Mouse (Mus musculus) hindbrain, embryonic 13.5 days (tissue): ENCODE data around the gene Vezt. TPM values are rescaled to one million over a fixed set of nuclear protein-coding genes. Genes with fewer than 3 reads are reported as not detected.

Experiments used
- ATAC-seq: fragments of 200-750 bp; cut with Nextera tagmentation; 2 replicates; pipeline ENCODE4 v1.8.0; 2017; ENCODE audit warnings: moderate TSS enrichment; ENCODE audit not compliant: low FRiP score
- H3K27ac ChIP-seq: fragments of 300-500 bp; sonication (generic); 2 replicates; pipeline ENCODE4 v1.5.1; 2015; ENCODE audit warnings: inconsistent platforms, mild to moderate bottlenecking, moderate library complexity
- H3K27me3 ChIP-seq: fragments of 300-500 bp; sonication (generic); 2 replicates; pipeline ENCODE4 v1.6.1; 2015; ENCODE audit warnings: mild to moderate bottlenecking, inconsistent platforms
- H3K36me3 ChIP-seq: fragments of 300-500 bp; sonication (generic); 2 replicates; pipeline ENCODE4 v1.6.1; 2015; ENCODE audit warnings: mild to moderate bottlenecking, inconsistent platforms
- H3K4me1 ChIP-seq: fragments of 300-500 bp; sonication (generic); replicated peaks from 2 replicates; pipeline ENCODE4 v1.6.1; 2015; ENCODE audit warnings: inconsistent platforms
- H3K4me2 ChIP-seq: fragments of 300-500 bp; sonication (generic); 2 replicates; pipeline ENCODE4 v1.6.1; 2015; ENCODE audit warnings: inconsistent platforms, mild to moderate bottlenecking, moderate library complexity
- H3K4me3 ChIP-seq: fragments of 300-500 bp; sonication (generic); 2 replicates; pipeline ENCODE4 v1.5.1; 2015; ENCODE audit warnings: mild to moderate bottlenecking, inconsistent platforms
- H3K9ac ChIP-seq: fragments of 300-500 bp; sonication (generic); 2 replicates; pipeline ENCODE4 v1.6.1; 2015; ENCODE audit warnings: mild to moderate bottlenecking, inconsistent platforms
- H3K9me3 ChIP-seq: fragments of 300-500 bp; sonication (generic); 2 replicates; pipeline ENCODE4 v1.6.1; 2016; ENCODE audit warnings: inconsistent platforms
- WGBS: fragments of 180-500 bp; shearing (Covaris S2); methylation state at CpG from one replicate; pipeline ENCODE4 v1.1.7; 2015; 5-methylcytosine and 5-hydroxymethylcytosine counted together
- polyA plus RNA-seq: library from polyadenylated mRNA; unstranded; fragments of >200 nt; fragmentation: Nextera tagmentation; extraction: Ambion mirVana; gene quantifications from 2 replicates; pipeline ENCODE4 v1.2.1, GENCODE M21; 2015

Vezt gene
- polyA plus RNA-seq, 1 experiment from 2014 or later = 65.4 TPM

DNA sequence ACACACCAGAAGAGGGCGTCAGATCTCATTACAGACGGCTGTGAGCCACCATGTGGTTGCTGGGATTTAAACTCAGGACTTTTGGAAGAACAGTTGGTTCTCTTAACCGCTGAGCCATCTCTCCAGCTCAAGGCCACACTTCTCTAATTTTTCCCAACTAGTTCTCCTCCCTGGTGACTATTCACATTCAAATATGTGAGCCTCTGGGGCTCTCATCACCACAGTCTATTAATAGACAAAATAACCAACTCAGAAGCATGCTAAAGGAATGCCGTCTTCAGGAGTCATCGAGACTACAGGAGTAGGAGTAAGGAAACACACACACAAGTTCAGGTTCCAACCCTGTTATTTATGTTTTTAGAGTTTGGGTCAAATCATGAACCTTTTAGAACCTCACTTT is 95.3 kb downstream of the Vezt start:
- Histone ChIP-seq H3K36me3 (no peaks in the 10 kb centered on the region), H3K9me3 (no peaks in the 10 kb centered on the region), H3K4me3 (no peak overlapping the region), H3K9ac (no peak overlapping the region), H3K27ac (no peak overlapping the region), H3K4me1 (peaks cover 7% of the 10 kb centered on the region; the same call in 1 of the 2 replicates), H3K27me3 (no peaks in the 10 kb centered on the region), H3K4me2 (no peak overlapping the region)
- no peak for ATAC-seq
- WGBS = 88% methylated on average over 5 of the region's 5 CpGs

DNA sequence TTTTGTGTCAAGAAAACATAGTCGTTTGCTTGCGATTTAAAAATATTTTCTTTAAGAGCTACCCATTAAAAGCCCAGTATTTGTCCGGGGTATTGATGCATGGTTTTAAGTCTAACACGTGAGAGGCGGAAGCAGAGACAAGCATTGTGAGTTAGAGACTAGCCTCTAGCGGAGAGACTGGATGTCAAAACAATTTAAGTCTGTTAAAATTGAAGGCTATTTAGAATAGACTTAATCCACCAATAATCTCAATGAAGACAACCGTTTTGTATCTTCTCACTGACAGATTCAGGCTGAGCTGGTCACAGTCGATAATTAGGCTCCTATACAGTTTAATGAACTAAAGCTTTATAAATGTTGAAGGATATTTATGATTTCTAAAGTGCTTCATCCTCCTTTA is 95.9 kb downstream of the Vezt start:
- H3K36me3 ChIP-seq = no peaks in the 10 kb centered on the region
- H3K9me3 ChIP-seq = no peaks in the 10 kb centered on the region
- no peak overlapping the region for H3K4me3 ChIP-seq
- H3K4me2 ChIP-seq = no peak overlapping the region
- H3K27me3 ChIP-seq = no peaks in the 10 kb centered on the region
- no peak overlapping the region for H3K27ac ChIP-seq
- no peak overlapping the region for H3K9ac ChIP-seq
- peaks cover 7% of the 10 kb centered on the region; the same call in 1 of the 2 replicates for H3K4me1 ChIP-seq
- no peak for ATAC-seq
- 87% methylated on average over 8 of the region's 8 CpGs for WGBS

DNA sequence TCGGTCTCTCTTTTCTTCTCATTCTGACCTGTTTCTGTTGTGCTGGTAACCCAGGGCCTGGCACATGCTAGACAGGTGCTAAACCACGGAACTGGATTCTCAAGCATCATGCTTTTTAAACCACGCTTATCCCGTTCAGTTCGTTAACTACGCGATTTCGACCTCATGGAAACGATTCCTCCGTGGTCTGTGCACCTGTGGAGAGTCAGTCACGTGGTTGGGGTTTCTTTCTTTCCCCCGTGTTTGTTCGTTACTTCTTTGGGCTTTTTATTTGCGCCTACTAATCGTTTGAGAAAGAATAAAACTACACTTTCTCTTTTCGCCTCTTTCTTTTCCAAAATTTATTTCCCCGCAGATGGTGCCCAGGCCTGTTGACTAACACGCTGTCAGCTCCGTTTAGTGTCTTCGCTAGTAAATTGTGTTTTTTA is 96.8 kb downstream of the Vezt start:
- WGBS = 90% methylated on average over 20 of the region's 20 CpGs
- Histone ChIP-seq H3K9ac (no peak overlapping the region), H3K36me3 (no peaks in the 10 kb centered on the region), H3K4me1 (peaks cover 6% of the 10 kb centered on the region), H3K4me2 (no peak overlapping the region), H3K9me3 (no peaks in the 10 kb centered on the region), H3K4me3 (no peak overlapping the region), H3K27ac (no peak overlapping the region), H3K27me3 (no peaks in the 10 kb centered on the region)
- no peak for ATAC-seq

DNA sequence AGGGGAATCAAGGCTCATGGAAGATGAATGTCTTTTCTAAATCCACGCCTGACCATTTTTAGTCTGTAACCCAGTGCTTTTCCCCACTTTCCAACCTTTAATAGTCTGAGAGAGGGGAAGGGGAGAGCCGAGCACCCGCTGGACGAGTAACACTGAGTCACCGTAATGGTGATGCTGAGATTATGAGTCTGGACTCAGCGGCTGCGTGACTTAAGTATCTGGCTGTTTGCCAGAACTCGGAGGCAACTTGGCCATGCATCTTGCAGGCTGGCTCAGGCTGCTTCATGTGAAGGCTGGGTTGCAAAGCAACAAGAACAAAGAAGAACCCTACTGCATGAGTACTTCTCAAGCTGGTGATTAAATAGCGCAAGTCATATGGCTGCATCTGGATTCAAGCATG is 101.6 kb downstream of the Vezt start:
- peak; percentile 39; the same call in 1 of the 2 replicates for ATAC-seq
- Histone ChIP-seq H3K27ac (0 out of 2 replicates have a peak overlapping the region, but pooled peaks have one; percentile 23), H3K9ac (no peak overlapping the region), H3K4me2 (no peak overlapping the region), H3K9me3 (no peaks in the 10 kb centered on the region), H3K4me3 (no peak overlapping the region), H3K4me1 (peaks cover 6% of the 10 kb centered on the region; the same call in 1 of the 2 replicates), H3K36me3 (no peaks in the 10 kb centered on the region), H3K27me3 (no peaks in the 10 kb centered on the region)
- 57% methylated on average over 9 of the region's 9 CpGs for WGBS

DNA sequence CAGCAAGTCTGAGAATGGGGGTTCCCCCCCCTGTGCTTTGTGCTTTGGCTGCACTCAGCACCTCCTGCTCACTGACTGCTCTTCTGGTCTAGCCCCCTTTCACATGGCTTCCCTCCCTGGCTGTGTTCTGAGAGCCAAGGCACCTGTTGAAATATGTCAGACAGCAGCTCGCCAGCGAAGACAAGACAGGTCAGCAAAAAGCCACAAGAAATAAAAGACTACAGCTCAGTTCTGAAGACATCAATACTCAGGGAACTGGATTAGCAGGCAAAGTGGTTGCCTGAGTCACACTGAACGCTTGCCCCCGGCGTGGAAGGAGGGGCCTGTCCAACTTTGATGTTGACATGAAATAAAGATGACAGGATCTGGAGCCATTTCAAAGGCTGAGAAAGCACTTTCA is 102.8 kb downstream of the Vezt start:
- peaks cover 6% of the 10 kb centered on the region; the same call in 1 of the 2 replicates for H3K4me1 ChIP-seq
- H3K27ac ChIP-seq = no peak overlapping the region
- no peak for ATAC-seq
- H3K27me3 ChIP-seq = no peaks in the 10 kb centered on the region
- no peak overlapping the region for H3K4me3 ChIP-seq
- WGBS = 74% methylated on average over 5 of the region's 5 CpGs
- H3K4me2 ChIP-seq = no peak overlapping the region
- no peaks in the 10 kb centered on the region for H3K36me3 ChIP-seq
- H3K9ac ChIP-seq = no peak overlapping the region
- 0 out of 2 replicates have a peak, but pooled peaks cover under 1% of the 10 kb centered on the region for H3K9me3 ChIP-seq

DNA sequence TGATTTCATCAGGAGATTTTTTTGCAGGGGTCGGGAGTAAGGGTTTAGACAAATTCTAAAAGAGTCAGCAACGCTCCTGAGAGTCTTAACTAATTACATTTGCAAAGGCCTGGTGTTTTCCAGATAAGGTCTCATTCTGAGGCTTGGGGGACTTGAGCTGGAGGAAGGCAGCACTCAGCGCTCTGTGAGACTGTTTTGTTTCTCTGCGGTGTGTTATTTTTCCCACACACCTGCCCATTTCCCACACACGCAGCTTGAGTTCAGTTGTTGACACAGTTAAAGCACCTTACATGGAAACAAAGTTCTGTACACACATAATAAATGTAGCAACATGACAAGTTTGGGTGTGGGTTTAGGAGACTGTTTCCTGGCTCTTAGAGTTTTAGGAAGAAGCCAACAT is 103.6 kb downstream of the Vezt start:
- peaks cover 6% of the 10 kb centered on the region; the same call in 1 of the 2 replicates for H3K4me1 ChIP-seq
- 0 out of 2 replicates have a peak, but pooled peaks cover 7% of the 10 kb centered on the region for H3K9me3 ChIP-seq
- no peak overlapping the region for H3K27ac ChIP-seq
- no peaks in the 10 kb centered on the region for H3K36me3 ChIP-seq
- no peak overlapping the region for H3K9ac ChIP-seq
- no peak for ATAC-seq
- no peaks in the 10 kb centered on the region for H3K27me3 ChIP-seq
- no peak overlapping the region for H3K4me2 ChIP-seq
- H3K4me3 ChIP-seq = no peak overlapping the region
- WGBS = 83% methylated on average over 5 of the region's 5 CpGs

DNA sequence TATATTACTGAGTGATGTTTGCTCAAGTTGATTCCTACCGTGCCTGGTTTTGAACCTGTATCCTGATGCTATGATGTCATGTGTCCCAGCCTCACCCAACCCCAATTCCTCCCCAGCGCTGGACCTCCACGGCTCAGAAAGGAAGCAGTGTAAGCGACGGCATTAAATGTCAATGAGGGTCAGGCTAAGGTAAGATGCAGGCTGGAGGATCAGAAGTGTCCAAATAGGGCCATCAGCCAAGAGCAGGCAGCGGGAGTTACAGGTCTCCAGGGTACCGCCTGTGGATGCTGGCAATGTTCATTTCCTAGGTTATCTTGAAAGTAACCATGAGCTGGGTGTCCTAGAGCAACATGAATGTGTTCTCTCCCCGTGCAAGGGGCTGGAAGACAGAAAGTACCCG is 104.2 kb downstream of the Vezt start:
- Histone ChIP-seq H3K36me3 (no peaks in the 10 kb centered on the region), H3K9me3 (0 out of 2 replicates have a peak, but pooled peaks cover 7% of the 10 kb centered on the region), H3K4me2 (no peak overlapping the region), H3K27ac (no peak overlapping the region), H3K4me3 (no peak overlapping the region), H3K9ac (no peak overlapping the region), H3K4me1 (peaks cover 6% of the 10 kb centered on the region; the same call in 1 of the 2 replicates), H3K27me3 (no peaks in the 10 kb centered on the region)
- no peak for ATAC-seq
- WGBS = 82% methylated on average over 9 of the region's 9 CpGs

DNA sequence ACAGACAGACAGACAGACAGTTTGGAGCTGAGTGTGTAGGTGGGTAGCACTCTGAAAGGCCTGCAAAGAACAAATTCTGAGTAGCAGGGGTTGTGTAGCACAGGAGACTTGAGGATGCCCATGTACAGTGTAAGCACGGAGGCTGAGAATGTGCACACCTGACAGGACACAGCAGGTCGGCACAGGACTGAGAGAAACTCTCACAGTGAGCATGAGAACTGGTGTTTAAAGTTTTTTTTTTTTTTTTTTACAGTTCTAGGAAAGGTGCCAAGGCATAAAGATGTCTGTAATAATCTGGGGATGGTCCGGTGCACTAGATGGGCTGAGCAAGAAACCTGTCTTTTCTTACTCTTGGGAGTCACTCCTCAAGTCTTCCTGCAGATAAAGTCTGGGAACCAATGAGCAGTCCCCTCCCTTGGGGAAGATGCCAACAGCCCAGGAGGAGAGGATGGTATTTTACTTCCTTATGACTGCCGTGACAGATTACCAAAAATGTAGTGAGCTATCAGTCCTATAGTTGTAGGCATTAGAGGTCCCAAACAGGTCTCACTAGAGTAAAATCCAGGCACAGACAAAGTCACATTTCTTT is 105.3 kb downstream of the Vezt start:
- 0 out of 2 replicates have a peak, but pooled peaks cover 7% of the 10 kb centered on the region for H3K9me3 ChIP-seq
- no peak overlapping the region for H3K4me3 ChIP-seq
- H3K4me2 ChIP-seq = no peak overlapping the region
- H3K27ac ChIP-seq = no peak overlapping the region
- H3K9ac ChIP-seq = no peak overlapping the region
- H3K36me3 ChIP-seq = no peaks in the 10 kb centered on the region
- no peaks in the 10 kb centered on the region for H3K27me3 ChIP-seq
- 87% methylated on average over 4 of the region's 4 CpGs for WGBS
- ATAC-seq = no peak
- H3K4me1 ChIP-seq = peaks cover 6% of the 10 kb centered on the region; the same call in 1 of the 2 replicates

DNA sequence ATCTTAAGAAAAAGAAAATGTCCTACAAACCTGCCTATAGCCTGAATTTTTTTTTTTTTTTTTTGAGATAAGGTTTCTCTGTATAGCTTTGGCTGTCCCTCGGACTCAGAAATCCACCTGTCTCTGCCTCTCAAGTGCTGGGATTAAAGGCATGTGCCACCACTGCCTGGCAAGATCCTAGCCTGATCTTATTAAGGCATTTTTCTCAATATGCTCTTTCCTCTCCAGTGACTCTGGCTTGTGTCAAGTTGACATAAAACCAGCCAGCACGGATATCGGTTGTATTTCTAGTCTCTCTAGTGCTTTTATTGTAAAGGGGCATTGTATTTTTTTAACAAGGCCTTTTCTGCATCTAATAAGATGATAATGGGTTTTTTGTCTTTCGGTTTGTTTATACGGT is 111.0 kb downstream of the Vezt start:
- Histone ChIP-seq H3K36me3 (no peaks in the 10 kb centered on the region), H3K4me1 (no peaks in the 10 kb centered on the region), H3K27ac (no peak overlapping the region), H3K9me3 (0 out of 2 replicates have a peak, but pooled peaks cover 7% of the 10 kb centered on the region), H3K4me2 (no peak overlapping the region), H3K4me3 (no peak overlapping the region), H3K27me3 (no peaks in the 10 kb centered on the region), H3K9ac (no peak overlapping the region)
- ATAC-seq = no peak
- 83% methylated on average over 5 of the region's 5 CpGs for whole genome bisulfite sequencing

DNA sequence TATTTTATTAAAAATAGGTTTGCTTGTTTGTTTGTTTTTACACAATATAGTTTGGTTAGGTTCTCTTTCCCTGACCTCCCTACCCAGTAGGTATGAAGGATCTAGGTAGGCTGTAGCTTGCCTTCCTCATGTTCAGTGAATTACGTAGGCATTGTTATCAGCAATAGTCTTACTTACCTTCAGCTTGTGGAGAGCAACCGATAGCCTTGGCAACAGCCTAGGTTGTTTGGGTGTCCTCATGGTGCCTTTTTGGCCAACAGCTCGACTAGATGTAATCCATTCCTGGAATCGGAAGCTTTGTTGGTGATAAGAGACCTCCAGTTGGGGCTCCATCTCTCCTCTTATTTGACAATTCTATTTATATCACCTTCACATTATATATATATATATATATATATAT is 114.5 kb downstream of the Vezt start:
- Histone ChIP-seq H3K36me3 (no peaks in the 10 kb centered on the region), H3K9ac (no peak overlapping the region), H3K4me3 (no peak overlapping the region), H3K4me2 (no peak overlapping the region), H3K4me1 (0 out of 2 replicates have a peak, but pooled peaks cover 3% of the 10 kb centered on the region), H3K27me3 (no peaks in the 10 kb centered on the region), H3K27ac (no peak overlapping the region), H3K9me3 (no peaks in the 10 kb centered on the region)
- ATAC-seq = no peak
- 97% methylated on average over 4 of the region's 4 CpGs for WGBS

DNA sequence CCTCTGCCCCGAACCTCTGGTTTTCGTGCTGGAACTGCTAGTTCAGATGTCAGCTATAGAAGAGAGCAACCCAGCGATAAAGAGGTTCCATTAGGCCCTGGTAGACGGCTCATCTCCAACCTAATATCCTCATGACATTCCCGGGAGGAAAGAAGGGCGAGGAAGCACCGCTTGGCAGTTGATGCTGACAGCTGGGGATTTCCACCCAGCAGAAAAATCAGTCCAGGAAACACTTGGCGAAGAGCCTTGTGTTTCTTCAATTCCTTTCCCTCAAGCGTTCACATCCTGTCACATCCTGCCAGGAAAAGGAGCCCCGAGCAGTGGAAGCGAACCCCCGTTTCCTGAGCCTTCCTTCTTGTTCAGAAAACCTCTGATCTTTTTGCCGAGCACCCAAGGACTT is 116.4 kb downstream of the Vezt start:
- Histone ChIP-seq H3K9ac (no peak overlapping the region), H3K4me2 (no peak overlapping the region), H3K27me3 (no peaks in the 10 kb centered on the region), H3K4me1 (0 out of 2 replicates have a peak, but pooled peaks cover 3% of the 10 kb centered on the region), H3K27ac (no peak overlapping the region), H3K9me3 (no peaks in the 10 kb centered on the region), H3K36me3 (no peaks in the 10 kb centered on the region), H3K4me3 (no peak overlapping the region)
- 74% methylated on average over 13 of the region's 13 CpGs for WGBS
- no peak for ATAC-seq

DNA sequence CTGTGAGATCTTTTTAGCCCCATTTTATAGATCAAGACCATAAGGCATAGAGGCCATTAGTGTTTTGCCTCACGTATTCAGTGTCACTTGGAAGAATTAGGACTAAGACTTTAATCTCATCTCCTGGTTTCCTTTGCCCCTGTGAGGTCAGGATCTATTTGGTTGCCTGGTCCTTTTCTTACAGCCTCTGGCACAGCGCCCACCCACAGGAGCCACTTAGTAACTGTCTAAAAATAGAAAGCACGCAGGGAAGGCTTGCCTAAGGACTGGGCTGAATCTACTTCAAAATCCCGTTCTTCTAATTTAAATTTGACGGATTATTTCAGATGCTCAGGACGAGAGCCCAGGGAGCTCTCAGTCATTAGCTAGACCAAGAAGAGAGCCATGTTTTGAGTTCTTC is 116.9 kb downstream of the Vezt start:
- Histone ChIP-seq H3K4me2 (no peak overlapping the region), H3K36me3 (no peaks in the 10 kb centered on the region), H3K9me3 (no peaks in the 10 kb centered on the region), H3K9ac (no peak overlapping the region), H3K27ac (no peak overlapping the region), H3K4me3 (no peak overlapping the region), H3K4me1 (0 out of 2 replicates have a peak, but pooled peaks cover 3% of the 10 kb centered on the region), H3K27me3 (no peaks in the 10 kb centered on the region)
- no peak for ATAC-seq
- WGBS = 58% methylated on average over 6 of the region's 6 CpGs

DNA sequence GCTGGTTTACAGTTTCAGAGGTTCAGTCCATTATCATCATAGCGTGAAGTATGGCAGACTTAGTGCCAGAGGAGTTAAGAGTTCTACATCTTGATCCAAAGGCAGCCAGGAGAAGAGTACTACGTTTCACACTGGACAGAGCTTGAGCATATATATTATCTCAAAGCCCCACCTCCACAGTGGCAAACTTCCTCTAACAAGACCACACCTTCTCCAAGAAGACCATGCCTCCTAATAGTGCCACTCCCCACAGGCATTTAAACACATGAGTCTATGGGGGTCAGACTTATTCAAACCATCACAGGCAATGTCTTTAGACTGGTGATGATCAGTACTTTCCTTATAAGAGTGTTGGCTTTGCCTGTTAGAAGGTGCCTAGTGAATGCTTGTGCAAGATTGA is 117.5 kb downstream of the Vezt start:
- no peak overlapping the region for H3K4me3 ChIP-seq
- no peak overlapping the region for H3K9ac ChIP-seq
- no peaks in the 10 kb centered on the region for H3K36me3 ChIP-seq
- no peaks in the 10 kb centered on the region for H3K9me3 ChIP-seq
- ATAC-seq = no peak
- no peak overlapping the region for H3K27ac ChIP-seq
- H3K27me3 ChIP-seq = no peaks in the 10 kb centered on the region
- 84% methylated on average over 2 of the region's 2 CpGs for WGBS
- 0 out of 2 replicates have a peak, but pooled peaks cover 3% of the 10 kb centered on the region for H3K4me1 ChIP-seq
- no peak overlapping the region for H3K4me2 ChIP-seq
